Mouse (Mus musculus) bone marrow macrophage, adult 2 months (primary cell): Measurements from ENCODE around the gene Ttf2.

Experiments
- CTCF ChIP-seq: IDR thresholded peaks from 2 replicates; pipeline ENCODE4 v1.5.1; 2012; ENCODE audit warnings: low read depth, mild to moderate bottlenecking, low read length, moderate library complexity
- POLR2A ChIP-seq: IDR thresholded peaks from 2 replicates; pipeline ENCODE4 v1.6.1; 2012; ENCODE audit warnings: mild to moderate bottlenecking, low read depth, low read length, borderline replicate concordance

DNA sequence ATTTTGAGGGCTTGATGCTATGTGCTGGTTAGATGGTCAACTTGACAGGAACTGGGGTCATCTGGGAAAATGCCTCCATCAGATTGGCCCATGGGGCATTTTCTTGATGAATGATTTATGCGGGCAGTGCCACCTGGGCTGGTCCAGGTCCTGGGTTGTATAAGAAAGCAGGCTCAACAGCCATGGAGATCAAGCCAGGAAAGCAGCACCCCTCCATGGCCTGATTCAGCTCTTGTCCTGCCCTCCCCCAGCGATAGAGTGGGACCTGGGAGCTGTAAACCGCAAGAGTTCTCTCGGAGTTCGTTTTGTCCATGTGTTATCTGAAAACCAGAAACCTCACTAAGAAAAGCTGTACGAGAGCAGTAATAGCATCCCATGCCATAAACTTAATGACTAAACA, 33.9 kb downstream of the Ttf2 start:
- no peak for TF ChIP-seq POLR2A
- no peak for TF ChIP-seq CTCF
